Mouse (Mus musculus) mesoderm, embryonic 11.5 days (tissue): ENCODE data around the gene Fabp1.

Experiments used
- DNase-seq: peaks from one replicate; pipeline ENCODE4 v3.0.0-alpha.2; 2012; ENCODE audit warnings: low read depth, low spot score

Gene Fabp1

GRCm38 (mm10) chr6:71211917-71212316, 12.3 kb downstream of the Fabp1 start:
- no peak for DNase-seq

- no peak for DNase-seq
Observed at GRCm38 (mm10) chr6:71212471-71212870, 12.8 kb downstream of the Fabp1 start.

- DNase-seq, result no peak
Observed at GRCm38 (mm10) chr6:71221501-71221900, 21.9 kb downstream of the Fabp1 start.

- no peak for DNase-seq
Observed at GRCm38 (mm10) chr6:71224184-71224943, 24.7 kb downstream of the Fabp1 start.

- DNase-seq, result no peak
Observed at GRCm38 (mm10) chr6:71226544-71226943, 26.9 kb downstream of the Fabp1 start.

- DNase-seq, result peak; percentile 80
Observed at GRCm38 (mm10) chr6:71227157-71227770, 27.6 kb downstream of the Fabp1 start.

GRCm38 (mm10) chr6:71235121-71235520, 35.5 kb downstream of the Fabp1 start:
- DNase-seq, result no peak

GRCm38 (mm10) chr6:71235944-71236343, 36.3 kb downstream of the Fabp1 start:
- DNase-seq, result peak; percentile 12

GRCm38 (mm10) chr6:71236506-71236905, 36.9 kb downstream of the Fabp1 start:
- no peak for DNase-seq

GRCm38 (mm10) chr6:71237031-71237431, 37.4 kb downstream of the Fabp1 start:
- DNase-seq, result no peak

- DNase-seq, result no peak
Observed at GRCm38 (mm10) chr6:71239069-71239750, 39.6 kb downstream of the Fabp1 start.

- no peak for DNase-seq
Observed at GRCm38 (mm10) chr6:71240831-71241230, 41.2 kb downstream of the Fabp1 start.

GRCm38 (mm10) chr6:71242811-71243210, 43.2 kb downstream of the Fabp1 start:
- no peak for DNase-seq

GRCm38 (mm10) chr6:71243258-71243657, 43.6 kb downstream of the Fabp1 start:
- no peak for DNase-seq

GRCm38 (mm10) chr6:71248420-71248819, 48.8 kb downstream of the Fabp1 start:
- DNase-seq, result no peak

- no peak for DNase-seq
Observed at GRCm38 (mm10) chr6:71249615-71250014, 50.0 kb downstream of the Fabp1 start.

GRCm38 (mm10) chr6:71250951-71251350, 51.3 kb downstream of the Fabp1 start:
- no peak for DNase-seq

GRCm38 (mm10) chr6:71254456-71254855, 54.8 kb downstream of the Fabp1 start:
- no peak for DNase-seq
